Mouse (Mus musculus) stomach, postnatal 0 days (tissue): ENCODE measurements around the gene Galnt6. TPM values are rescaled to one million over a fixed set of nuclear protein-coding genes. Genes with fewer than 3 reads are reported as not detected.

ENCODE experiments used
- ATAC-seq: fragments of 200-750 bp; cut with Nextera tagmentation; 2 replicates; pipeline ENCODE4 v1.8.0; 2017; ENCODE audit not compliant: low FRiP score, low TSS enrichment
- DNase-seq: peaks from one replicate; pipeline ENCODE4 v3.0.0-alpha.2; 2016; ENCODE audit warnings: low spot score
- H3K27ac ChIP-seq: fragments of 300-500 bp; sonication (generic); replicated peaks from 2 replicates; pipeline ENCODE4 v1.5.1; 2014; ENCODE audit warnings: mild to moderate bottlenecking, control low read depth
- H3K27me3 ChIP-seq: fragments of 300-500 bp; sonication (generic); 2 replicates; pipeline ENCODE4 v1.6.1; 2014; ENCODE audit warnings: low read length; ENCODE audit not compliant: control insufficient read depth, insufficient read depth
- H3K36me3 ChIP-seq: fragments of 300-500 bp; sonication (generic); 2 replicates; pipeline ENCODE4 v1.6.1; 2014; ENCODE audit warnings: low read length, mixed read lengths; ENCODE audit not compliant: control insufficient read depth, insufficient read depth
- H3K4me1 ChIP-seq: fragments of 300-500 bp; sonication (generic); replicated peaks from 2 replicates; pipeline ENCODE4 v1.6.1; 2014; ENCODE audit warnings: antibody characterized with exemption; ENCODE audit not compliant: control insufficient read depth, insufficient read depth
- H3K4me2 ChIP-seq: fragments of 300-500 bp; sonication (generic); replicated peaks from 2 replicates; pipeline ENCODE4 v1.6.1; 2014; ENCODE audit warnings: low read depth, mild to moderate bottlenecking, control low read depth, moderate library complexity
- H3K4me3 ChIP-seq: fragments of 300-500 bp; sonication (generic); 2 replicates; pipeline ENCODE4 v1.5.1; 2014; ENCODE audit warnings: low read depth, low read length, control low read depth
- H3K9ac ChIP-seq: fragments of 300-500 bp; sonication (generic); 2 replicates; pipeline ENCODE4 v1.6.1; 2014; ENCODE audit warnings: mild to moderate bottlenecking, low read length, control low read depth, mixed read lengths
- H3K9me3 ChIP-seq: fragments of 300-500 bp; sonication (generic); 2 replicates; pipeline ENCODE4 v1.6.1; 2016; ENCODE audit warnings: low read length; ENCODE audit not compliant: control insufficient read depth
- CTCF ChIP-seq: IDR thresholded peaks from 2 replicates; pipeline ENCODE4 v1.5.1; 2016; ENCODE audit warnings: antibody characterized with exemption, low read depth, mild to moderate bottlenecking, moderate library complexity
- EP300 ChIP-seq: optimal IDR thresholded peaks from 2 replicates; pipeline ENCODE3; 2016; ENCODE audit warnings: antibody characterized with exemption
- WGBS: fragments of 180-500 bp; shearing (Covaris S2); extraction: QIAGEN DNeasy Blood & Tissue Kit; methylation state at CpG from one replicate; pipeline ENCODE4 v1.1.7; 2014; 5-methylcytosine and 5-hydroxymethylcytosine counted together
- polyA plus RNA-seq: library from polyadenylated mRNA; unstranded; fragments of >200 nt; fragmentation: Nextera tagmentation; extraction: Ambion mirVana; gene quantifications from 2 replicates; pipeline ENCODE4 v1.2.1, GENCODE M21; 2015

Galnt6 gene
- polyA plus RNA-seq, 1 experiment from 2014 or later: 11.0 TPM

DNA sequence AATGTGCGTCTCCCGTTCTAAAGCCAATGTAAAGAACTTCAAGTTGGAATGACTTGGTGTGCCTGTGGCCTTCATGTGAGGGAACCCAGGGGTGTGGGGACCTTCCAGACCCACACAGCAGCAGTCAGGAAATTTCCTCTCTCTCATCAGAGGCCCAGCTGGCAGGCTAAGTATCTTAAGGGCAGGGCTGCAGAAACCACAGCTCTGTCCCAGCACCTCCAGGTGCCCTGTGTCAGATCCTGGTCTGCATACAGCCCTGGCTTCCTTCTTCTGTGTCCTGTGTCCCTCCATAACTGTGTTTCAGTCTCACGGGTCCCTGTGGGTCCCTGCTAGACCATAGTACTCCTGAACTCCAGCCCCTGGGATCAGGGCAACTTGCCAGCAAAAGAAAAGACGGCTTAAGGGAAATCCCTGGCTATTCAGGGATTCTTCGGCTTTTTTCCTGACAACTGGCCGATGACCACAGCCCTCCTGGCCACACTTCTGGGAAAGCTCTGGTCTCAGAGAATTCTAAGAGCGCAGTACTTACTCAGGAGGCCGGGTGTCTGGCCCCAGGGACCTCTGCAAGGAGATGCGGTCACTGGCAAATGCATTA, 13.7 kb downstream of the Galnt6 start:
- WGBS: 57% methylated on average over 9 of the region's 9 CpGs
- H3K27me3 ChIP-seq: no peaks in the 10 kb centered on the region
- ATAC-seq: no peak
- no peaks in the 10 kb centered on the region for H3K4me1 ChIP-seq
- H3K27ac ChIP-seq: no peak overlapping the region
- H3K4me2 ChIP-seq: no peak overlapping the region
- H3K4me3 ChIP-seq: no peak overlapping the region
- H3K9me3 ChIP-seq: no peaks in the 10 kb centered on the region
- TF ChIP-seq EP300 (no peak), CTCF (no peak)
- no peak overlapping the region for H3K9ac ChIP-seq
- DNase-seq: no peak
- no peaks in the 10 kb centered on the region for H3K36me3 ChIP-seq

- DNase-seq (no peak), ATAC-seq (no peak)
- 83% methylated on average over 8 of the region's 8 CpGs for WGBS
- Histone ChIP-seq H3K4me2 (no peak overlapping the region), H3K4me1 (no peaks in the 10 kb centered on the region), H3K9me3 (no peaks in the 10 kb centered on the region), H3K36me3 (no peaks in the 10 kb centered on the region), H3K4me3 (no peak overlapping the region), H3K9ac (no peak overlapping the region), H3K27me3 (no peaks in the 10 kb centered on the region), H3K27ac (no peak overlapping the region)
- no peak for TF ChIP-seq EP300
- TF ChIP-seq CTCF: no peak
Observed at GRCm38 (mm10) chr15:100714470-100714869, 14.7 kb downstream of the Galnt6 start.

DNA sequence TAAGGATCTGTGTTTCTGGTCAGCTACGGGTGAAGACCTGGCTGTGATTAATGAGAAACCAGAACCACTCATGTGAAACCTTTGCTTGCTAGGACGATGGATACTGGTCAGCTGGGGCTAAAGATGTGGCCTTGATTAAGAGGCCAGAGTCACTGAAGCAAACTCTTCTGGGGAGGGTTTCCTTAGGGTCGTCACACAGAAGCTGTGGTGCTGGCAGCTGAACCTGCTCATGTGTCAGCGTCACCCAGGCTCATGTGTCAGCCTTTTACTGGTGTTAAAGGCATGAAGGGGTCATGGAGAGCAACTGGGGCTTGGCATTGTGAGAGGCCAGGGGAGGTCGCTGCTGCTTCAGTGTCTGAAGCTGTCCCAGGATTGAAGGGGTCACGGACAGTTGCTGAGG, 18.3 kb downstream of the Galnt6 start:
- no peaks in the 10 kb centered on the region for H3K4me1 ChIP-seq
- no peaks in the 10 kb centered on the region for H3K27me3 ChIP-seq
- no peak overlapping the region for H3K4me3 ChIP-seq
- H3K9ac ChIP-seq: no peak overlapping the region
- no peaks in the 10 kb centered on the region for H3K9me3 ChIP-seq
- 58% methylated on average over 6 of the region's 6 CpGs for WGBS
- no peak overlapping the region for H3K27ac ChIP-seq
- H3K36me3 ChIP-seq: no peaks in the 10 kb centered on the region
- no peak overlapping the region for H3K4me2 ChIP-seq
- DNase-seq (no peak), ATAC-seq (no peak)
- TF ChIP-seq CTCF (no peak), EP300 (no peak)

- Histone ChIP-seq H3K9ac (no peak overlapping the region), H3K36me3 (no peaks in the 10 kb centered on the region), H3K4me3 (no peak overlapping the region), H3K9me3 (no peaks in the 10 kb centered on the region), H3K27ac (no peak overlapping the region), H3K4me2 (no peak overlapping the region), H3K4me1 (no peaks in the 10 kb centered on the region), H3K27me3 (0 out of 2 replicates have a peak, but pooled peaks cover 2% of the 10 kb centered on the region)
- ATAC-seq (no peak), DNase-seq (no peak)
- 64% methylated on average over 8 of the region's 8 CpGs for WGBS
- TF ChIP-seq EP300 (no peak), CTCF (no peak)
Observed at GRCm38 (mm10) chr15:100708433-100709078, 20.6 kb downstream of the Galnt6 start.

DNA sequence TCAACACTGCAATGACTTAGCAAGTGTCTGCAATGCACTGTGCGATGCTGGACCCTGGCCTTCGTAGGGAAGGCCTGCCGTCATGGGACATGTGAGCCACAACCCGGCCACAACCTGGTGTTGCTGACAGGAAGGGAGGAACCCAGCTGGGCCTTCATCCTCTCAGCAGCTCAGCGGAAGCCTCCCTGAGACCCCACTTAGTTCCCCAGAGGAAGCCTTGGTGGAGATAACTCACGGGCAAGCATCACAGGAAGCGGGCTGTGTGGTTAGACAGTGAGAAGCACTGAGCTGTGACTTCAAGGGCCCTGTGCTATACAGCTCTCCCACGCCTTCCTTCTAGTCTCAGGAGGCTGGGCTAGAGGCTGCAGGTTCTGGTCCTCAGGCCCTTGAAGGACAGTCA, 22.9 kb downstream of the Galnt6 start:
- H3K9me3 ChIP-seq: no peaks in the 10 kb centered on the region
- TF ChIP-seq CTCF (no peak), EP300 (no peak)
- no peaks in the 10 kb centered on the region for H3K4me1 ChIP-seq
- H3K27ac ChIP-seq: no peak overlapping the region
- WGBS: 75% methylated on average over 8 of the region's 8 CpGs
- DNase-seq (no peak), ATAC-seq (no peak)
- no peak overlapping the region for H3K9ac ChIP-seq
- no peak overlapping the region for H3K4me2 ChIP-seq
- H3K4me3 ChIP-seq: no peak overlapping the region
- no peaks in the 10 kb centered on the region for H3K36me3 ChIP-seq
- H3K27me3 ChIP-seq: 0 out of 2 replicates have a peak, but pooled peaks cover 2% of the 10 kb centered on the region

GRCm38 (mm10) chr15:100705376-100705775, 23.8 kb downstream of the Galnt6 start:
- WGBS: 94% methylated on average over 1 of the region's 1 CpGs
- no peak for TF ChIP-seq CTCF
- TF ChIP-seq EP300: no peak
- H3K9me3 ChIP-seq: no peaks in the 10 kb centered on the region

More at GRCm38 (mm10) chr15:100705376-100705775, 23.8 kb downstream of the Galnt6 start:
- Histone ChIP-seq H3K4me2 (no peak overlapping the region), H3K36me3 (no peaks in the 10 kb centered on the region), H3K4me1 (no peaks in the 10 kb centered on the region), H3K4me3 (no peak overlapping the region), H3K9ac (no peak overlapping the region), H3K27me3 (0 out of 2 replicates have a peak, but pooled peaks cover 2% of the 10 kb centered on the region), H3K27ac (no peak overlapping the region)
- no peak for ATAC-seq
- DNase-seq: no peak
